Mouse (Mus musculus): Measurements from ENCODE around the gene Drd1.

DNA sequence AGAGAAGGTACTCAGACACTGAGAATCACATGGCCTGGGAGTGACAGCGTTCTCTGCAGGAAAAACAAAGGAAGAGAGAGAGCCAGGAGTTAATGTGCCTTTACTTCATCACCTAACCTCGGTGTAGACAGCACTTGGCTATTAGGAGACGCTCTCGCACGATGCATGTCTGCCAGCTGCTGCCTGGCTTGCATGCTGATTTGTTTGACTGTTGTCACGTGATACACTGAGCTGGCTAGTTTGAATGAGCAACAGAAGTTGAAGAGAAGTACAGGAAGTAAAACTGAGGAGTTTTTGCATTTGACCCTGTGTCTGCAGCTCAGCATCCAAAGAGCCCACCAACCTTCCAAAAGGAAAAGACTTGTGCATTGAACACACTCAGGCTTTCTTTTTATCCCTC lies 39.5 kb upstream of the Drd1 start:
- TF ChIP-seq GATA1 (IDR thresholded peaks at IDR 0.05; ENCODE audit: borderline replicate concordance, low read length) = no peak
- TF ChIP-seq FLI1 (IDR thresholded peaks at IDR 0.05; ENCODE audit: low read length) = no peak

Data from megakaryocyte, embryonic 14.5 days (primary cell).